Mouse (Mus musculus) myocyte (in vitro differentiated cells): ENCODE data around the gene Lurap1. TPM values are rescaled to one million over a fixed set of nuclear protein-coding genes. Genes with fewer than 3 reads are reported as not detected.

Source experiments
- H3K27me3 ChIP-seq: one replicate; pipeline ENCODE4 v1.6.1; 2011; ENCODE audit not compliant: control insufficient read depth, insufficient read depth, insufficient read length
- H3K36me3 ChIP-seq: one replicate; pipeline ENCODE4 v1.6.1; 2011; ENCODE audit not compliant: control insufficient read depth, insufficient read depth
- H3K4me2 ChIP-seq: one replicate; pipeline ENCODE4 v1.6.1; 2011; ENCODE audit warnings: low read depth, control low read depth
- H3K4me3 ChIP-seq: one replicate; pipeline ENCODE4 v1.5.1; 2011; ENCODE audit warnings: mild to moderate bottlenecking, control low read depth, moderate library complexity
- H3K79me2 ChIP-seq: one replicate; pipeline ENCODE4 v1.6.1; 2011; ENCODE audit not compliant: control insufficient read depth, insufficient read depth
- H3ac ChIP-seq: one replicate; pipeline ENCODE4 v1.6.1; 2011; ENCODE audit not compliant: control insufficient read depth, insufficient read length
- CEBPB ChIP-seq: IDR thresholded peaks from 2 replicates; pipeline ENCODE4 v1.6.1; 2011; ENCODE audit warnings: mild to moderate bottlenecking, moderate library complexity; ENCODE audit not compliant: poor library complexity, insufficient read depth, severe bottlenecking
- E2F4 ChIP-seq: IDR thresholded peaks from one replicate; pipeline ENCODE4 v1.6.1; 2011; ENCODE audit warnings: mild to moderate bottlenecking, control low read depth, moderate library complexity; ENCODE audit not compliant: insufficient read depth
- MAX ChIP-seq: IDR thresholded peaks from one replicate; pipeline ENCODE4 v1.6.1; 2011; ENCODE audit warnings: low read depth, mild to moderate bottlenecking, control low read depth
- MYOD1 ChIP-seq, 3 experiments: IDR thresholded peaks; one replicate each; pipeline ENCODE4 v1.6.1; 2011; ENCODE audit warnings: control low read depth in 2 of 3, low read depth in 2 of 3, mild to moderate bottlenecking in 2 of 3, moderate library complexity in 1 of 3; ENCODE audit not compliant: insufficient read length in 2 of 3, control insufficient read depth in 1 of 3
- MYOG ChIP-seq, 3 experiments: IDR thresholded peaks; one replicate each; pipeline ENCODE4 v1.6.1; 2011; ENCODE audit warnings: control low read depth in 2 of 3, low read depth in 2 of 3, mild to moderate bottlenecking in 2 of 3; ENCODE audit not compliant: insufficient read length in 2 of 3, control insufficient read depth in 1 of 3, insufficient read depth in 1 of 3
- POLR2A ChIP-seq: IDR thresholded peaks from one replicate; pipeline ENCODE4 v1.6.1; 2011; ENCODE audit warnings: low read depth, mild to moderate bottlenecking, control low read depth, moderate library complexity; ENCODE audit not compliant: insufficient read length
- POLR2AphosphoS2 ChIP-seq: IDR thresholded peaks from one replicate; pipeline ENCODE4 v1.6.1; 2011; ENCODE audit warnings: low read depth, control low read depth; ENCODE audit not compliant: insufficient read length
- REST ChIP-seq: IDR thresholded peaks from one replicate; pipeline ENCODE4 v1.6.1; 2011; ENCODE audit warnings: mild to moderate bottlenecking, control low read depth, moderate library complexity; ENCODE audit not compliant: insufficient read depth, insufficient read length
- SRF ChIP-seq: IDR thresholded peaks from one replicate; pipeline ENCODE4 v1.6.1; 2011; ENCODE audit warnings: low read depth; ENCODE audit not compliant: control insufficient read depth, insufficient read length
- TCF12 ChIP-seq: IDR thresholded peaks from one replicate; pipeline ENCODE4 v1.6.1; 2011; ENCODE audit warnings: mild to moderate bottlenecking, control low read depth; ENCODE audit not compliant: poor library complexity, insufficient read depth, severe bottlenecking
- TCF3 ChIP-seq: IDR thresholded peaks from one replicate; pipeline ENCODE4 v1.6.1; 2011; ENCODE audit warnings: low read depth, control low read depth; ENCODE audit not compliant: insufficient read length
- USF1 ChIP-seq: IDR thresholded peaks from one replicate; pipeline ENCODE4 v1.6.1; 2011; ENCODE audit warnings: low read depth, mild to moderate bottlenecking, control low read depth, moderate library complexity
- polyA plus RNA-seq: library from polyadenylated mRNA; unstranded; fragments of >200 nt; fragmentation: generic; extraction: Trizol; gene quantifications from one replicate; pipeline ENCODE4 v1.2.1, GENCODE M21; 2012; ENCODE audit warnings: missing spikeins

Gene Lurap1
- polyA plus RNA-seq, 1 experiment, result 1.5 TPM

DNA sequence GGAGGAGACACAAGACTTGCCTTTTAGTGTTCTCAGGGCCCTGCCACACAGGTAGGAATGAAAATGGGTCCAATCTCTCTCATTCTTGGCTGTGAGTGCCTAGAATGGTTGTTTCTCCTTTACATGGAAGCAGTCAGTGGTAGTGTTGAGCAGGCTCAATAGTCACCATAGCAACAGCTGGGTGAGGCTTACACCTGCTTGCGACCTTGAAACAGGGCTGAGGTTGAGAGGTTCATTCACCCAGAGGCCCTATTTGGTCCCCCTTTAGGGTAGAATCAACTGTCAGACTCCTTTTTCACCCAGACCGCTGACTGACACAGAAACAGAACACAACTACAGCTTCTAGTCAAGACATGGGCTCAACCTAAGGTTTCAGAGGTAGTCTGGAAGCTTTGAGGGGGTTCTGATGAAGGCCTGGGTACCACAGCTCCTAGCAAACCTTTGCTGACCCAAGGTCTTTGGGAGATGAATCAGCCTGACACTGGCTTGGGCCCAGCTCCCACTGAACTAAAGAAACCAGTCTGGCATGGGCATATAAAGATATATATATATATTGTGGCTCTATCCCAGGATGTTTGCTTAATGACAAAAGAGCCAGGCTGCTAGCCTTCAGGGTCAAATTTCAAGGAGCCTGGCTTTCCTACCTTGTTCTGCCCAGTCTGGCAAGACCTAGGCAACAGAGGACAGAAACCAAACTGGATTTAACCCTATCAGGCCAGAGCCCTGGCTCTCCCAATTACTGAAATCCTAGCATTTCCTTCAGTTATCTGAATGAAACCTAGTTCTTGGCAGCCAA, 13.8 kb upstream of the Lurap1 start:
- Histone ChIP-seq H3K4me3 (no peak overlapping the region), H3ac (no peak overlapping the region), H3K79me2 (no peaks in the 10 kb centered on the region), H3K27me3 (no peaks in the 10 kb centered on the region), H3K36me3 (no peaks in the 10 kb centered on the region), H3K4me2 (peak overlapping the region; percentile 10)
- TF ChIP-seq USF1, result no peak
- TF ChIP-seq MAX, result no peak
- no peak for TF ChIP-seq REST
- TF ChIP-seq POLR2A, result no peak
- no peak for TF ChIP-seq E2F4
- no peak for TF ChIP-seq MYOD1 (IDR thresholded peaks at IDR 0.05; ENCODE audit: control insufficient read depth in 1 of 3, insufficient read length in 2 of 3, low read depth in 2 of 3)
- no peak for TF ChIP-seq SRF
- no peak for TF ChIP-seq CEBPB
- no peak for TF ChIP-seq TCF3
- no peak for TF ChIP-seq MYOG (IDR thresholded peaks at IDR 0.05; ENCODE audit: control insufficient read depth in 1 of 3, insufficient read depth in 1 of 3, insufficient read length in 2 of 3, low read depth in 2 of 3)

DNA sequence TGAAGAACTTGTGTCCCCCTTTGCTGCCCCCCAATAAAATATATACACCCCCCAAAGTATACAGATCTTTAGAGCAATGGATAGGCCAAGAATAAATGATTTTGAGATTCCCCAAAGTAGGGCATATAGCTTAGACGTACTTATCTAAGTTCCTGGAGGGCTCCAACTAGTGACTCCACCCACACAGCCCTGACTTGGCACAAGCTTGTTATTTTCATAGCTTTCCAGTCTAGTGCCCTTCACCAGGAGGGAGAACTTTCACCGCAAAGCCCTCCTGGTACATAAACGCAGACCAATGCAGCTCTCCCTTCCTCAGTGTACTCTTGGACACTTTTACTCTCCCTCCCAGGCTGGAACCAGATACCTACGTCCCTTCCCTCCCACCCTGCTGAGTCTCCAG, 11.0 kb upstream of the Lurap1 start:
- no peaks in the 10 kb centered on the region for H3K27me3 ChIP-seq
- no peak overlapping the region for H3ac ChIP-seq
- no peaks in the 10 kb centered on the region for H3K79me2 ChIP-seq
- peaks cover 12% of the 10 kb centered on the region for H3K36me3 ChIP-seq
- H3K4me3 ChIP-seq, result no peak overlapping the region
- no peak for TF ChIP-seq REST
- no peak for TF ChIP-seq SRF
- no peak for TF ChIP-seq POLR2A
- TF ChIP-seq MYOD1 (IDR thresholded peaks at IDR 0.05; ENCODE audit: control insufficient read depth in 1 of 3, insufficient read length in 2 of 3, low read depth in 2 of 3), result no peak
- TF ChIP-seq POLR2AphosphoS2, result no peak
- no peak for TF ChIP-seq E2F4
- no peak for TF ChIP-seq MAX
- H3K4me2 ChIP-seq, result no peak overlapping the region

DNA sequence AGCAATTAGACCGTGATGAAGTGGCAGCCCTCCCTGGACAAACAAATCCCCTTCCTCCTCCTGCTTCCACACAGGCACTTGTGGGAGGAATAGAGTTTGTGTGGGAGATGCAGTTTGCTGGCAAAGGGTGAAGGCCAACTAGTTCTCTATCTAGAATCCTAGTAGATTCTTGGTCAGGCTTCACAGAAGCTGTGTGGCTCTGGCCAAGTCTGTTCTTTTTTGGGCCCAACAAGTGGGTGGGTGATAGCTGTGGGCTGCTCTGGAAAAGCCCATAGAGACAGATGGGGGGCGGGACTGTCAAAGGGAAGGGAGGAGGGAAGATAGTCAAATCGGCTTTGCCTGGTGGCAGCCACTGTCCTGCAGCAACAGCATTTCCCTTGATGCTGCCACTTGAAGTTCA, 9.6 kb upstream of the Lurap1 start:
- no peaks in the 10 kb centered on the region for H3K79me2 ChIP-seq
- TF ChIP-seq E2F4, result no peak
- no peak overlapping the region for H3K4me3 ChIP-seq
- peaks cover 12% of the 10 kb centered on the region for H3K36me3 ChIP-seq
- H3K4me2 ChIP-seq, result no peak overlapping the region
- H3K27me3 ChIP-seq, result no peaks in the 10 kb centered on the region
- H3ac ChIP-seq, result no peak overlapping the region

DNA sequence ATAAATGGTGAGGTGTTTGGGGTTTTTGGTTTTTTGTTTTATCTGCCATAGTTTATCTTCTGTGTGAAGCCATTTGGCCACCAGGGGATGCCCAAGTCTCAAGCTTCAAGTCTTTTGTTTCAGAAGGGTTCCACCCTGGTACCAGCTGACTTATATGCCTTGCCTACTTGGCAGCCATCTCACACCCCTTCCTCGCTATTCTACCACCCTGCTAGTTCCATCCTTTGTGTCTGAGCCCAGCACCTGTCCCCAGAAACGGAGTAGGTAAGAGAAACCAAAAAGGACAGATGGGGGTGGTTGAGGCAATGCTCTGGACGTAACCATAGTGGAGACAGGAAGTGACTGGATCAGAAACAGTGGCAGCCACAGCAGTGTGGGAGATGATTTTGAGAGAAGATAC, 8.8 kb upstream of the Lurap1 start:
- Histone ChIP-seq H3K27me3 (no peaks in the 10 kb centered on the region), H3ac (no peak overlapping the region), H3K4me2 (no peak overlapping the region), H3K36me3 (peaks cover 16% of the 10 kb centered on the region), H3K79me2 (no peaks in the 10 kb centered on the region), H3K4me3 (no peak overlapping the region)
- TF ChIP-seq TCF3, result no peak
- TF ChIP-seq POLR2AphosphoS2, result no peak
- no peak for TF ChIP-seq USF1
- TF ChIP-seq CEBPB, result no peak
- no peak for TF ChIP-seq E2F4
- no peak for TF ChIP-seq POLR2A
- no peak for TF ChIP-seq MAX
- TF ChIP-seq REST, result no peak
- no peak for TF ChIP-seq MYOG (IDR thresholded peaks at IDR 0.05; ENCODE audit: control insufficient read depth in 1 of 3, insufficient read depth in 1 of 3, insufficient read length in 2 of 3, low read depth in 2 of 3)
- TF ChIP-seq TCF12, result no peak
- no peak for TF ChIP-seq MYOD1 (IDR thresholded peaks at IDR 0.05; ENCODE audit: control insufficient read depth in 1 of 3, insufficient read length in 2 of 3, low read depth in 2 of 3)
- TF ChIP-seq SRF, result no peak

DNA sequence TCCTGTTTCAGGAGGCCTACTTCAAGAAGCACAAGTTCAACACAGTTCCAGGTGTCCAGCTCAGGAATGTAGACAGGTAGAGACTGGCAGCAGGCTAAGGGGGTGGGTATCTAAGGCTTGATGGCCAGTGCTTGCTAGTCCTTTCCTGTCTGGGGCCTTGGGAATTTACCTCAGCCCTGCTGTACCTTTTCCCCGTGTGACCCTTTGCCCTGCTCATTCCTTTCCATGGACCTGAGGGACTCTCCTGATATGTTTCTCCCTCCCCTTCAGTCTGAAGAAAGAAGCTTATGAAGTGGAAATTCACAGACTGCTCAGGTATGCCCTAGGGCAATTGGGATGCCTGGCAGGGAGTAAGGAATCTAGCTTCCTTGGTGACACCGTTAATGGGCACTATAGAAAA, 6.7 kb upstream of the Lurap1 start:
- Histone ChIP-seq H3K79me2 (no peaks in the 10 kb centered on the region), H3K4me2 (no peak overlapping the region), H3K36me3 (peaks cover 36% of the 10 kb centered on the region), H3ac (no peak overlapping the region), H3K27me3 (no peaks in the 10 kb centered on the region), H3K4me3 (no peak overlapping the region)
- TF ChIP-seq SRF (no peak), POLR2AphosphoS2 (no peak), POLR2A (no peak), USF1 (no peak), TCF3 (no peak), E2F4 (no peak)
